Mouse (Mus musculus): ENCODE results near the gene Leng1. TPM values are rescaled to one million over a fixed set of nuclear protein-coding genes. Genes with fewer than 3 reads are reported as not detected.
A peak's percentile ranks its signal among the peaks of the same experiment; 100 is the strongest.
"Not testable (repeated sequence)": the region's sequence is repeated elsewhere in the genome, so short reads cannot be mapped to it uniquely, and the experiment has no call there.

Gene Leng1
- 15.3 and 17.1 TPM in 2 replicates for polyA plus RNA-seq (2015; fragmentation: Nextera tagmentation; extraction: Ambion mirVana)

- Histone ChIP-seq H3K27ac (replicated peaks) (peak within 1 kb of the TSS; percentile 81), H3K36me3 (peaks cover 21% of the 10 kb centered on the region), H3K4me3 (peak within 1 kb of the TSS; percentile 59), H3K9me3 (no peaks in the 10 kb centered on the region), H3K4me1 (replicated peaks) (peaks cover 15% of the 10 kb centered on the region), H3K9ac (peak within 1 kb of the TSS; percentile 57), H3K27me3 (no peaks in the 10 kb centered on the region), H3K4me2 (peak within 1 kb of the TSS; percentile 77)
- peak; percentile 99 for ATAC-seq (ENCODE audit: low FRiP score, low read depth)
- WGBS = 5% methylated on average over 45 of the region's 45 CpGs
Observed at GRCm38 (mm10) chr7:3665215-3666114, at the start of gene Leng1. Leng1 (minus strand) TSS chr7:3665840.

- H3K27ac ChIP-seq (replicated peaks) = no peak overlapping the region
- no peak overlapping the region for H3K4me3 ChIP-seq
- H3K4me2 ChIP-seq = no peak overlapping the region
- WGBS = 68% methylated on average over 1 of the region's 1 CpGs
- ATAC-seq (ENCODE audit: low FRiP score, low read depth) = no peak
- H3K4me1 ChIP-seq (replicated peaks) = no peaks in the 10 kb centered on the region
- H3K36me3 ChIP-seq = no peaks in the 10 kb centered on the region
- H3K27me3 ChIP-seq = no peaks in the 10 kb centered on the region
- no peak overlapping the region for H3K9ac ChIP-seq
- no peaks in the 10 kb centered on the region for H3K9me3 ChIP-seq
Observed at GRCm38 (mm10) chr7:3715249-3715648, 49.6 kb upstream of the Leng1 start.

- Histone ChIP-seq H3K36me3 (peaks cover 10% of the 10 kb centered on the region), H3K9ac (no peak overlapping the region), H3K27me3 (no peaks in the 10 kb centered on the region), H3K27ac (replicated peaks) (no peak overlapping the region), H3K9me3 (no peaks in the 10 kb centered on the region), H3K4me3 (no peak overlapping the region), H3K4me1 (replicated peaks) (no peaks in the 10 kb centered on the region), H3K4me2 (no peak overlapping the region)
- no peak for ATAC-seq (ENCODE audit: low FRiP score, low read depth)
- 35% methylated on average over 5 of the region's 5 CpGs for WGBS
Observed at GRCm38 (mm10) chr7:3712264-3712942, 46.8 kb upstream of the Leng1 start.

- Histone ChIP-seq H3K36me3 (peaks cover 23% of the 10 kb centered on the region), H3K4me3 (no peak overlapping the region), H3K27me3 (no peaks in the 10 kb centered on the region), H3K27ac (replicated peaks) (no peak overlapping the region), H3K9ac (no peak overlapping the region), H3K9me3 (no peaks in the 10 kb centered on the region), H3K4me1 (replicated peaks) (peaks cover 23% of the 10 kb centered on the region), H3K4me2 (no peak overlapping the region)
- no peak for ATAC-seq (ENCODE audit: low FRiP score, low read depth)
- WGBS = 81% methylated on average over 1 of the region's 1 CpGs
Observed at GRCm38 (mm10) chr7:3709000-3709399, 43.4 kb upstream of the Leng1 start.

- not testable (repeated sequence) for H3K4me2 ChIP-seq; H3K27ac ChIP-seq (replicated peaks); H3K27me3 ChIP-seq; ATAC-seq (ENCODE audit: low FRiP score, low read depth); H3K4me3 ChIP-seq; H3K9me3 ChIP-seq; H3K9ac ChIP-seq
- peaks cover 23% of the 10 kb centered on the region for H3K36me3 ChIP-seq
- WGBS = 37% methylated on average over 5 of the region's 5 CpGs
- peaks cover 25% of the 10 kb centered on the region for H3K4me1 ChIP-seq (replicated peaks)
Observed at GRCm38 (mm10) chr7:3708447-3708980, 42.9 kb upstream of the Leng1 start.

GRCm38 (mm10) chr7:3707568-3708413 is 42.2 kb upstream of the Leng1 start:
- Histone ChIP-seq H3K27me3 (no peaks in the 10 kb centered on the region), H3K4me1 (replicated peaks) (peaks cover 29% of the 10 kb centered on the region), H3K36me3 (peaks cover 23% of the 10 kb centered on the region), H3K27ac (replicated peaks) (no peak overlapping the region), H3K9me3 (no peaks in the 10 kb centered on the region), H3K9ac (no peak overlapping the region), H3K4me2 (no peak overlapping the region), H3K4me3 (no peak overlapping the region)
- 34% methylated on average over 7 of the region's 7 CpGs for WGBS
- no peak for ATAC-seq (ENCODE audit: low FRiP score, low read depth)

DNA sequence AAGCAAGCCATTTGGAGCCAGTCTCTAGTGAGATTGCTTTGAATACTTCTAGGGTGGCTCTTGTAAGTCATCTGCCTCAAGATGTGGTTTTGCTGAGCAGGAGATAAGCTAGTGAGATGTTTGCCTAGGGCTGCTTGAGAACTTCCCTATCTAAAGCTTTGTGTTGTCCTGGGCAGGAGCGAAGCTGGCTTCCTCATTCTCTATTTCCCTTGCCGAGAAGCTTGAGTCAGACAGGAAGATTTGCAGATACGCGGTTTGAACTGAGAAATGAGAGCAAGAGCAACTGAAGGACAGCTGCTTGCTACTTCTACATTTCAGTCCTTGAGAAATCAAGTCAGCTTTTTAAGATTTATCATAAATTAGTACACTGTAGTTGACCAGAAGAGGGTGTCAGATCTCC is 41.4 kb upstream of the Leng1 start:
- Histone ChIP-seq H3K27me3 (no peaks in the 10 kb centered on the region), H3K4me3 (no peak overlapping the region), H3K9me3 (no peaks in the 10 kb centered on the region), H3K36me3 (peaks cover 23% of the 10 kb centered on the region), H3K27ac (replicated peaks) (peak overlapping the region; percentile 2; the same call in 1 of the 2 replicates), H3K9ac (no peak overlapping the region), H3K4me2 (peak overlapping the region; percentile 90; the same call in 1 of the 2 replicates), H3K4me1 (replicated peaks) (peaks cover 29% of the 10 kb centered on the region)
- ATAC-seq (ENCODE audit: low FRiP score, low read depth) = no peak
- 63% methylated on average over 4 of the region's 4 CpGs for WGBS

DNA sequence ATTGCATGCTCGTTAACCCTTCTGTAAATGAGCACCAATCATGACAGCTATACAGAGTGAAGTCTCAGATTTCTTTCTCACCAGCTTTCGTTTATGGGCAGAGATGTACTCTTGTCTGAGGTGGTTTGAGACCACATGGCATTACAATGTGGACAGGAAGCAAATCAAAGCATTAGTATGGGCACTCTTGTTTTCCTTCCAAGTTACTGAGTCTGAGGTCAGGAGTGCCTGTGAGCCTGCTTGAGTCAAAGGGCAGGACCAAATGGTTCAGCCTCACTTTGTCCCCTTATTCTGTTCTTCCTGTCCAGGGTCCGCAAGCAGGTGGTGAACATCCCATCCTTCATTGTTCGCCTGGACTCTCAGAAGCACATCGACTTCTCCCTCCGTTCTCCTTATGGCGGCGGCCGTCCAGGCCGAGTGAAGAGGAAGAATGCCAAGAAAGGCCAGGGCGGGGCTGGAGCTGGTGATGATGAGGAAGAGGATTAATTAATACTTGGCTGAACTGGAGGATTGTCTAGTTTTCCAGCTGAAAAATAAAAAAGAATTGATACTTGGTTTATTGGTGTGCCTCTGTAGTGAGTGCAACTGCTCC is 40.8 kb upstream of the Leng1 start:
- peak overlapping the region; percentile 82; the same call in 1 of the 2 replicates for H3K9ac ChIP-seq
- peak overlapping the region; percentile 94 for H3K4me3 ChIP-seq
- H3K4me1 ChIP-seq (replicated peaks) = peaks cover 29% of the 10 kb centered on the region
- no peak for ATAC-seq (ENCODE audit: low FRiP score, low read depth)
- no peaks in the 10 kb centered on the region for H3K9me3 ChIP-seq
- peak overlapping the region; percentile 90 for H3K4me2 ChIP-seq
- H3K27me3 ChIP-seq = no peaks in the 10 kb centered on the region
- WGBS = 56% methylated on average over 11 of the region's 11 CpGs
- H3K36me3 ChIP-seq = peaks cover 25% of the 10 kb centered on the region
- H3K27ac ChIP-seq (replicated peaks) = no peak overlapping the region

DNA sequence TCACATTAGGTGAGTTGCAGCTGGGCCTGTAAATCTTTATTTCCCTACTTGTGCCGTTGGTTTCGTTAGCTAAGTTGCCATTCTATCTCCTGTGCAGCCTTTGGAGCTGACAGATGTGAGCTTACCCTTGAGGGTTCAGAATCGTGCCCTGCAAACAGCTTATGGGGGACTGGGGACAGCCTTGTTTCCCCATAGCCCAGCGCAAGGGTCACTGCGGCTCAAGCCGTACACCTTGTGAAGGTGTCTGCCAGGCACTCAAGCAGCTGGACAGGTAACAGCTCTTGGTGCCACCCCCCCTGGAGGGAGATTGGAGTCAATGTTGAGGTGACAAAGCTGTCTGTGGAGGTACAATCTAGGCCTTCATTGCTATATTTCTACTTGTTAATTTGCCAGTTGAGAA is 40.3 kb upstream of the Leng1 start:
- 37% methylated on average over 6 of the region's 6 CpGs for WGBS
- peak overlapping the region; percentile 94 for H3K4me3 ChIP-seq
- peak overlapping the region; percentile 90 for H3K4me2 ChIP-seq
- H3K27me3 ChIP-seq = no peaks in the 10 kb centered on the region
- peaks cover 29% of the 10 kb centered on the region for H3K4me1 ChIP-seq (replicated peaks)
- H3K9ac ChIP-seq = peak overlapping the region; percentile 82
- no peak for ATAC-seq (ENCODE audit: low FRiP score, low read depth)
- H3K27ac ChIP-seq (replicated peaks) = no peak overlapping the region
- no peaks in the 10 kb centered on the region for H3K9me3 ChIP-seq
- H3K36me3 ChIP-seq = peaks cover 30% of the 10 kb centered on the region

DNA sequence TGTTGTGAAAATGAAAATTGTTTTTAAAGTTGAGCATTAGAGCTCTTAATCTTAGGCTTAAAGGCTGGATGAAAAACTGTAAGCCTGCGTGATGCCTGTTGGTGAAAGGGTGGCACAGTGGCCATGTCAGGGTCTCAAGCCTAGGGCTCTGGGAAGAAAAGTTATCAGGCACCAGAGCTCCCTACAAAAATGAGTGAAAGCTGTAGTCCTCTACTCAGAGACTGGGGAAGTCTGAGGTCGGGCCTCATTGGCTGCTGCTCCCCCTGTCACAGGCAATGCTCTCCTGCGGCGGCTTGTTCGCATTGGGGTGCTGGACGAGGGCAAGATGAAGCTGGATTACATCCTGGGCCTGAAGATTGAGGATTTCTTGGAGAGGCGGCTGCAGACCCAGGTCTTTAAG is 39.8 kb upstream of the Leng1 start:
- Histone ChIP-seq H3K9ac (peak overlapping the region; percentile 82), H3K4me2 (peak overlapping the region; percentile 90), H3K36me3 (peaks cover 33% of the 10 kb centered on the region), H3K4me3 (peak overlapping the region; percentile 94), H3K4me1 (replicated peaks) (peaks cover 29% of the 10 kb centered on the region)
- ATAC-seq (ENCODE audit: low FRiP score, low read depth); H3K27ac ChIP-seq (replicated peaks); H3K9me3 ChIP-seq; H3K27me3 ChIP-seq: not testable (repeated sequence)
- WGBS = 2% methylated on average over 7 of the region's 7 CpGs

DNA sequence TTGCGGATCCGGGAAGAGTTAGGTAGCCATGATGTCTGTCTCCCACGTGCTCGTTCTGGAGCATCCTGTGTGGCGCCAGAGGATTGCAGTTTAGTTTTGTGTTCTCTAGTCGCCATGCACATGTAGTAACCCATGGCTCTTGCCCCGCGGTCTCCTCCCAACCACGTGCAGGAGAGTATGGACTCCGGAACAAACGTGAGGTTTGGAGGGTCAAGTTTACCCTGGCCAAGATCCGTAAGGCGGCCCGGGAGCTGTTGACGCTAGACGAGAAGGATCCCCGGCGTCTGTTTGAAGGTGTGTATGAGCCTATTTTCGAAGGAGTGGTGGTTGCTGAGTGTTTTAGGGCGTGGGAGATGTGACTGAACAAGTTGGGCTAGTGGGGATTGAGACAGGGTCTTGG is 38.8 kb upstream of the Leng1 start:
- H3K4me2 ChIP-seq = peak overlapping the region; percentile 90
- under 1% methylated on average over 20 of the region's 20 CpGs for WGBS
- H3K27me3 ChIP-seq = no peaks in the 10 kb centered on the region
- peak overlapping the region; percentile 94 for H3K4me3 ChIP-seq
- H3K9ac ChIP-seq = peak overlapping the region; percentile 82
- peak; percentile 65 for ATAC-seq (ENCODE audit: low FRiP score, low read depth)
- peak overlapping the region; percentile 95 for H3K27ac ChIP-seq (replicated peaks)
- no peaks in the 10 kb centered on the region for H3K9me3 ChIP-seq
- peaks cover 29% of the 10 kb centered on the region for H3K4me1 ChIP-seq (replicated peaks)
- H3K36me3 ChIP-seq = peaks cover 43% of the 10 kb centered on the region
